Mouse (Mus musculus) layer of hippocampus, postnatal 10 days (tissue): ENCODE data around the gene Socs7. TPM values are rescaled to one million over a fixed set of nuclear protein-coding genes. Genes with fewer than 3 reads are reported as not detected.

Source experiments
- DNase-seq, 2 experiments: peaks; one replicate each; pipeline ENCODE4 v3.0.0; 2021; ENCODE audit warnings: low spot score in 2 of 2
- total RNA-seq, 2 experiments: library from RNA; stranded (reverse); gene quantifications; 2 replicates each; pipeline ENCODE4 v1.2.3; 2021

The Socs7 gene
- total RNA-seq, 2 experiments from 2014 or later, result 69.2 to 72.6 TPM

DNA sequence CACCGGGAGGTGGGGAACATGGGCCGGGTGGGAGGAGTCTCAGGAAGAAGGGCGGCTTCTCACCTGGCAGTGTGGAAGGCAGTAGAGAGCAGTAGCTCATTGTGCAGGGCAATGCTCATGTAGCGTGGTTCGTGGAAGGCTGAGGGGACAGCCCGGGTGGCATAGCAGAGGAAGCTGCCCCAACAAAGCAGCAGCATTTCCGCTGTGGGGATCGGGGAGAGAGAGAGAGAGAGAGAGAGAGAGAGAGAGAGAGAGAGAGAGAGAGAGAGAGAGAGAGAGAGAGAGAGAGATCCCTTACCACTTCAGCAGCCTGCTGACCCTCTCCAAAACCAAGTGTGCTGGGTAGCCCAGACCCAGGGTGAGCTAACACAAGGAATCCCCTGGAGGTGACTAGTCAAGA, 19.2 kb upstream of the Socs7 start:
- no peak for DNase-seq

DNA sequence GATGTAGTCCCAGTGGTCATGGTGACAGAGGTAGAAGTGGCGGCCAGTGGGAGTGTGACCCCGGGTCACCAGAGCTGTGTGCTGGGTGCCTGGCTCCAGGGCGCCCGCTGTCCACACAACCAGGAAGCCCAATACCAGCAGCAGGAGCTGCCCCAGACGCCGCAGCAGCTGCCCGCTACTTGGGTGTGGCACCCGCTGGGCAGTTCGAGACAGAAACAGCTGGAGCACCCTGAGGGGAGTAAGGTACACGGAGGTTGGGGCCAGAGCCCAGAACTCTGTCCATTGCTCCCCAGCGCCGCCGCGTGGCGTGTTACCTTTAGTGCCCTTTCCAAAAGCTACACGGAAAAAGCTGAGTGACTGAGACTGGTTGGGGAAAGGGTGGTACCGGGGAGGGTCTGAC, 18.7 kb upstream of the Socs7 start:
- no peak for DNase-seq

DNA sequence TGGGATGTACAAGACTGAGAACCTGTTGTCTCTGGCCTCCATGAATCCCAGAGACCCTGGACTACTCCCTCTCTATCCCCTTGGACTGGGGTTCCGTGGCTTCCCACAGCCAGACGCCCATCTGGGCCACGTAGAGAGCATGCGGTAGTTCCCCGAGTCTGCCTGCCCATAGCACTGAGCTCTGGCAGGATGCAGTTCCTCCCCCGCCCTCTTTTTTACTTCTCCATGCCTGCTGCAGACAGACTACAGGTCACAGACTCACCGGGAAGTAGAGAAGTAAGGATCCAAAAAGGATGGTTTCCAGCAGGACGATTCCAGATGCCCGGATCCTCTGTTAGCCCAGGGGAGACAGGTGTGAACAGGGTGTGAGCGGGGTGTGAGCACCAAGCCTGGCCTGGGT, 16.9 kb upstream of the Socs7 start:
- no peak for DNase-seq

DNA sequence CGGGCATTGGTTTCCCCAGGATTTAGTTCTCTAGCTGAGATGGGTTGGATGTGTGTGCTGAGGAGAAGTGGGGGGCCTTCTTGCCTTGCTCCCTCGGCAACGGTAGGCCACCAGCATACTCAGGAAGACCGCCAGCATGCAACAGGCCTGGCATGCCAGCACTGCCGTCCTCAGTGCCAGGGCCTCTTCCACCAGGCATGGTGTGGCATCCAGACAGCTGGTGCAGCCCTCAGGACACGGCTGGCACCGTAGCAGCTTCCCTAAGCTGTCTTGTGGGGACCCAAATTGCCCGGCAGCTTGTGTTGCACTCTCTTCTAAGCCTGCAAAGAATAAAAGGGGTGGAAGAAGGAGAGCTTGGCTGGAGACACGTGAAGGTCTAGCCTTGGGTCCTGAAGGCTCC, 16.0 kb upstream of the Socs7 start:
- DNase-seq, result peak; percentile 49 to 51

DNA sequence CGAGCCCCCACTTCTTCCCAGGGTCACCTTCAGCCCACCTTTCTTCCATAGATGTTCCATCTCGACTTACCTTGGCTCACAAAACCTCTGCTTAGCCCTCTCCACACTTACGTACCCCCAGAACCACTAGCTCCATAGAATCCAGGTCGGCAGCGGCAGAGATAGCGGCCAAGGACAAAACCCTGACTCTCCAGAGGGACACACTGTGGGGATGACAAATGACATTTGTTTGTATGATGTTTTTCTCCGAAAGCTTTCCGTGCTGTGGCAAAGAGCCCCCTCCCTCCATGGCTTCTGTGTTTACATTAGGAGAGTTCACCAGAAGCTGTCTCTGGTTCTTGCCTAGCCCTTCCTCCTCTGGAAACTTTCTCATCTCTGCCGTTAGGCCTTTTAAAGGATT, 15.1 kb upstream of the Socs7 start:
- no peak for DNase-seq

DNA sequence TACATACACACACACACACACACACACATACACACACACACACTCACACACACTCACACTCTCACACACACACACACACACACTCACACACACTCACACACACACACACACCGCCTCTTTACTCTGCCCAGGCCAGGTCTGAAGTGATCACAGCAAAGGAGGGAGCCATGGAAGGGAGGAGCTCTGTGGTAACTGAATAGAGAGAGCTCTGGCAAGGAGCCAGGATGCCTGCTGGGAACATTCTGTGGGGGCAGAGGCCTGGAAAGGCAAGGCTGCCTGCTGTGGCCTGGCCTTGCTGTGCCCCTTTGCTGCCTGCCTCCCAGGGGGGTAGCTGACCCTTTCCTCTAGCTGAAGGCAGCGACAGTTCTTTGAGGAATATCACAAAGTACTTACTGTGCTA, 12.3 kb upstream of the Socs7 start:
- peak; percentile 79 for DNase-seq

DNA sequence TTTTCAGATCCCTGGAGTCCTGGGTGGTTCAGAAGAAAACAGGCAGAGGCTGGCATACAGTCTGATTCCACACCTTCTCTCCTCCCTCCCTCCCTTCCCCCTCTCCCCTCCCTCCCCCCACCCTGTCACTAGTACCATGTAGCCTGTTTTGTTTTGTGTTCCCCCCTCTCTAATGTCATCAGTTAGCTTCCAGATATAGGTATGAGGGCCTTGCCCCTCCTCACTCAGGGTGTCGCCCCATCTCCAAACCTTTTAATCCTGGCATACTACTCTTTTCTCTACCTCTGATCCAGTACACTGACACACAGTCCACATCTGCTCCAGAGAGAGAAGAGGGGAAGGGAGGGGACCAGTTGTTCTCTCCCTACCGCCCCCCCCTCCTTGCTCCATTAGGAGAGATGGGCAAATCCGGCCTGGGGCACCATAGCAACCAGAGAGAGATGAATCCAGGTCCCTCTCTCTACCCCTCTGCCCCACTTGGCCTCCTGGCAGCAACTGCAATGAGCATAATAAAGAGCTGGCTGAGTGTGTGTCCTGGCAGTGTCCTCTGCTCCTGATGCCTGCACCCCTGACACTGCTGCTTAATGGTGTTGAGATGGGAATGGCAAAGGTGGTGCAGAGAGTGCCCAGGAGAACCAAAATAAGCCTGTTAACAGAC, 10.2 kb upstream of the Socs7 start, which contains the start of gene Gpr179:
Gpr179 (minus strand) TSS at position 51 of the 658 bp plus-strand sequence.
- no peak for DNase-seq

DNA sequence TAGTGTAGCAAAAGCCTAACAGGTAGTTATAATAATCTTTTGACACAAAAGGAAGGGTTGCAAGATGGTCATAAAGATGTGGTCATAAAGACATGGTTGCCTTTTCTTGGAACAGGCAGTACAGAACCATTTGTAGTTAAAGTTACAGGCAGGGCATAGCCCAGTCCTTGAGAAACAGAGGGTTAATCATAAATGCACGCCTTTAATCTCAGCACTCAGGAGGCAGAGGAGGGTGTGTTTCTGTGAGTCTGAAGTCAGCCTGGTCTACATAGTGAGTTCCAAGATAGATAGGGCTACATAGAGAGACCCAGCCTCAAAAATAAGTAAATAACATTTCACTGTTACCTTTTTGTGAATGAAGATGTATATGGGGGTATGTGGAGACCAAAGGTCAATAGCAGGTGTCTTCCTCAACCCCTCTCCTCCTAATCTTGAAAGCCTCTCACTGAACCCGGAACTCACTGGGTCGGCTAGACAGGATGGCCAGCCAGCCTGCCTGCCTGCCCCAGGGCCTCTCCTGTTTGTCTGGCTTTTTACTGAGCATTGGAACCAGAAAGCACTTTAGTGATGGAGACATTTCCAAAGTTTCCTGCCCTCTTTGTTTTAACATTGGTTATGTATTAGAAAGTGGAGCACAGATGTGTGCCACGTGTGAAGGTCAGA, 9.3 kb upstream of the Socs7 start:
- no peak for DNase-seq

DNA sequence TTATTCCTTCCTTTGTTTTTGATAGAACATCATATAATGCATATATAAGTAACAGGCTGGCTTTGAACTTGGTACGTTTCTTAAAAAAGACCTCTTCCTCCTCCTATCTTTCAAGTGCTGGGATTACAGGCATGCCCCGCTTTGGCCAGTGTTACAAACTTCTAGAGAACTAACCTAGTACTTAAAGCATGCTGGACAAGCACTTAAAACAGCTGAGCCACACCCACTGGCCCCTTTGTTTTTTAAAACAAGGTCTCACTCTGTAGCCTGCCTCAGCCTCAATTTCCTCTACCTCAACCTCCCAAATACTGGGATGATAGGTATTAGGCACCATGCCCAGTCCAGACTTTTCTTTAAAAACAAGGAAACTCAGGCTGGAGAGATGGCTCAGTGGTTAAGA, 7.7 kb upstream of the Socs7 start:
- DNase-seq, result no peak

DNA sequence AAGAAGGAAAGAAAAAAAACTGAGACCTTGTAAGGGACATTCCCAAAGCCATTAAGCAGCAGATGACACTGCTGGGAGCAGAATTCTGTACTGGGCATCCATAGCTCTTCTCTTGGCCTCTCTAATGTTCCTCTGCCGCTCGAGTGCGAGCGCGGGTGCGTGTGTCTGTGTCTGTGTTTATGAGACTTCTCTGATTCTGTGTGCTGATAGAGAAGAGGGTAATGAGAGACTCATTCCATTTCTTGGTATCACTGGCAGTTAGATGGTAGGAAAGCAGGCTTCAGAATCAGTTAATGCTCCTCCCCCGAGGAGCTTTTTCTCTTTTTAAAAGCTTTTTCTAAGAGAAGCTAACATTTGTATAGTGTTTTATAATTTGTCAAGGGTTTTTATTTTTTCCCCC, 7.1 kb upstream of the Socs7 start:
- no peak for DNase-seq

DNA sequence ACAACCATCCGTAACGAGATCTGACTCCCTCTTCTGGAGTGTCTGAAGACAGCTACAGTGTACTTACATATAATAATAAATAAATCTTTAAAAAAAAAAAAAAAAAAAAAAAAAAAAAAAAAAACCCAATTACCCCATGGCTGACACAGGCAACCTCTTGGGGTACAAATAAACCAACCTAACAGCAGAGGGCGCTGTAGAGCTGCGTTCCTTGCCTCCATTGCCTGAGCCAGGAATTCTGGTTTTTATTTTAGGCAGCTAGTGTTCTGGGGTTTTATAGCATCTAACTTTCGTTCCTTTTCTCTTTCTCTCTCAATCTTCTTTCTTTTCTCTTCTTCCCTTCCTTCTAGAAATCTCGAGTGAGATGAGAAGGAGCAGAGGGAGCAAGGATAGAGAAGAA, 4.7 kb upstream of the Socs7 start:
- DNase-seq, result peak; percentile 73 to 77

DNA sequence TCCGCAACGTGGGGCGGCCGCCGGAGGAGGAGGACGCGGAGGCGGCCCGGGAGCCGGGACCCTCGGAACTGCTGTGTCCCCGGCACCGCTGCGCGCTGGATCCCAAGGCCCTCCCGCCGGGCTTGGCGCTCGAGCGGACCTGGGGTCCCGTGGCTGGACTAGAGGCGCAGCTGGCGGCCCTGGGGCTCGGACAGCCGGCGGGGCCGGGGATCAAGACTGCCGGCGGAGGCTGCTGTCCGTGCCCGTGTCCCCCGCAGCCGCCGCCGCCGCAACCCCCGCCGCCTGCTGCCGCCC, 245 bp downstream of the Socs7 start:
- DNase-seq, result peak; percentile 40 to 61

DNA sequence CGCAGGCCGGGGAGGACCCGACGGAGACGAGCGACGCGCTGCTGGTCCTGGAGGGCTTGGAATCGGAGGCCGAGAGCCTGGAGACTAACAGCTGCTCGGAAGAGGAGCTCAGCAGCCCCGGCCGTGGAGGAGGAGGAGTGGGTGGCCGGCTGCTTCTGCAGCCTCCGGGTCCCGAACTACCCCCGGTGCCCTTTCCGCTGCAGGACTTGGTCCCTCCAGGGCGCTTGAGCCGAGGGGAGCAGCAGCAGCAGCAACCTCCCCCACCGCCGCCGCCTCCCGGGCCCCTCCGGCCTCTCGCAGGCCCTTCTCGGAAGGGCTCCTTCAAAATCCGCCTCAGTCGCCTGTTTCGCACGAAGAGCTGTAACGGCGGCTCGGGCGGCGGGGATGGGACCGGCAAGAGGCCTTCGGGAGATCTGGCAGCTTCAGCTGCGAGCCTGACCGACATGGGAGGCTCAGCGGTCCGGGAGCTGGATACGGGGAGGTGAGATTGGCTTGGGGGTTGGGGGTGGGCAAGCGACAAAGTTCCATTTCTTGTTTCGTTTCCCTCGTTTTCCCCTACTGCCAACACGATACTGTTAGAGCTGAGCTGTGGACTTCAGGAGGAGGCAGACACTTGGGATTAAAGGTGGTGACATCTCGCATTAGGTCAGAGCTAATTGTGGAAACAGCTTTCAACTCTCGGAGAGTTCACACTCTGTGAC, 742 bp downstream of the Socs7 start:
- DNase-seq, result peak; percentile 41 to 45

DNA sequence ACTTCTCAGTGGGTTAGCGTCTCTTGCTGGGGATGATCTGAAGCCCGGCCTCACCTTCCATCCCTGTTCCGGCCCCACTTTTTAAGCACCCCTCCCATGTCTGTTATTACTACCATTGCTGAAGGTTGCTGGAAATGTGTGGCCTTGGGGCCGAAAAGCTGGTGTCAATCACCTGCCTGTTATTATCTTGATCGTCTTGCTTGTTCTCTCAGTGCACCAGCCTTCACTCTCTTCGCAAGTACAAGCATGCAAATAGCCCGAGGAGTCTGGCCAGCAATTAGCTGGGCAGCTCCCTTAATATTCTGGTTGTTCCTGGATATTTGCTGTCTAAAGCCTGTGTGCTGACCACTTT, 1.3 kb downstream of the Socs7 start:
- no peak for DNase-seq

DNA sequence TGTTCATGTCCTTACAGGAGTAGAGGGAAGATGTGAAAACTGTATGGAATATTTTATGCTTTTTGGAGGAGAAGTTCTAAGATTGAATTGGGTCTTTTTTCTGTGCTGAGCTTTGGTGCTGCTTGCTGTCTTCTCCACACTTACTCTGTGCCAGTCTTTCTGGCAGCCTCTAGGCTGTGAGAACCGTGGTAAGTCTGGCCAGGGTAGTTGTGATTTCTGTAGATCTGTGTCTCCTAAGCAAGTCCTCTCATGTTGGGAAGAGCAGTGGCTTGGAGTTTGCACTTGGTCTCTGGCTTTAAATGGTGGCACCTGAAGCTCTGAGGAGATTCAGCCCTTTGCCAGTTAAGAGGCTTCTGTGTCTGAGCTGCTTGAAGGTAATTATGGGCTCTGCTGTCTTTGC, 3.2 kb downstream of the Socs7 start:
- DNase-seq, result no peak

DNA sequence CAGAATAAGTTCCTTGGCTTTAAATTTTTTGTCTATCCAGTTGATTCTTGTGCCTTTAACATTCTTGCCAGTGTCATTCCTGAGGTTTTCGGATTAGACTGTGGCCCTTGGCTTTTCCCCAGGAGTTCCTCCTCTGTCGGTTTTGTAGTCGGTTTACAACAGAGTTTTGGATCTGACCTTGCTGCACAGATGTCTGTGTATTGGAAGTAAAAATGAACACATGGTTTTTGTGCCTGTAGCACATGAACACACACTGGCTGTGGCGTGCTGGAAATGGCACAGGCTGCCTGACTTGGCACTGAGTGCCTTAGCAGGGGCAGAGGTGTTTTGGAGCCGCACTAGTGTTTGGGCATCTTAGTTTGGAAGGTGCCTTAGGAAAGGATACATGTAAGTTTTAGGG, 6.2 kb downstream of the Socs7 start:
- DNase-seq, result no peak

DNA sequence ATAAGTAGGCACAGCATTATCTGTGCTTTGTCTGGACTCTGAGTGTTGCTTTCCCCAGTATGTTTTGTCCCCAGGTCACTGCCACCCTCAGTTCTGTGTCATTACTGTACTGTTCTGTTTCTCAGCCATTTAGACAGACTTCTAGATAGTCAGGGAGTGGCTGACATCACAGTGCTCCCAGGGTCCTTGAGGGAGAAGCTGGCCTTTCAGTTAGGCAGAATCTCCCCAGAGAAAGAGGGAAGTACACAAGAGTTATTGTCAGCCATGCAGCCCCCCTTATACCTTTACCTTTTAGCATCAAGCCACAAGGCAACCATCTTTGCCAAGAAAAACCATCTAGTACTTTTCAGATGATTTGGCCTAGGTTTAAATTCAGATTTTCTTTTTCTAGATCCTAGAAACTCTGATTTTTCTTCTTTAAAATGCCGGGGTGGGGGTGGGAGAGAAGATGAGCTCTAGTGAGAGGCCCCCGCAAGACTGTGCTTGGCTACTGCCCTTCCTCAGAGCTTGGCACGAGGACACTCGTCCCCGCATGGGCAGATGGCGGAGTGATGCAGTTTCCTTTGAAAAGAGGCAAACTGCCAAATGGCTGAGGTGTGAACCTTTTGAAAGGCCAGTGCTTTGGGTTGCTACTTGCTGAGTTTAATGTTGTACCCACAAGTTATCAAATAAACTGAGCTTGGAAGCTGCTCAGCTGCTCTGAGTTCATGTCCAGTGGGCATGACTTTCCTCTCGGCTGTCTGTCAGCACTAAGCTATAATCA, 8.2 kb downstream of the Socs7 start:
- DNase-seq, result no peak

DNA sequence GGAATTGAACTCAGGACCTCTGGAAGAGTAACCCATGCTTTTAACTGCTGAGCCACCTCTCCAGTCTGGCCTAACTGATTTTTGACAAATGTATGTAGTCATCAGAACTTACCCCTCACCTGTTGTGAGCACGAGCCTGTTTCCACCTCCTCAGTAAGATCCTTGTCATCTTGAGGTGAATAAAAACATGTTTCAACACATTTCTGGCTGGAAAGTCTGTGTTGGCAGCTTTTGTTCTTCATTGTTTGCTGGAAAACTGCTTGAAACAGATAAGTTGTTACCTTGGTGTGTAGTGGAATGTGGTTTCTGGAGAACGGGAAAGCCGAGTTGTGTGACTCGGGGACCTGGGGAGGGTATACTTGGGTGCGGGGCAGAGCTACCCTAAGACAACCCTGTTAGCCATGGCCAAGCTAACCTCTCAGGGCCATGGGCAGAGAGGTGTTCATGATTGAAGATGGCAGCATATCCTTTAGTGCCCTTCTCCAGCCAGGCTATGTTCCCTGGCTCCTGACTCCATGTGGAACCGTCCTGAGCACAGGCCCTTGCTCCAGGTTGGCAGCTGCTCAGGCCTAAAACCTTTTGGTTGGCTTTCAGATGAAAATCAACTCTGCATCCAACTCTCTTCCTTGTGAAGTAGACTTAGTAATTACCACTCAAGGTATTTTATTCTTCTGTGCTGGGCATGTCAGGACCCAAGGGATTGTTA, 10.0 kb downstream of the Socs7 start:
- DNase-seq, result no peak

DNA sequence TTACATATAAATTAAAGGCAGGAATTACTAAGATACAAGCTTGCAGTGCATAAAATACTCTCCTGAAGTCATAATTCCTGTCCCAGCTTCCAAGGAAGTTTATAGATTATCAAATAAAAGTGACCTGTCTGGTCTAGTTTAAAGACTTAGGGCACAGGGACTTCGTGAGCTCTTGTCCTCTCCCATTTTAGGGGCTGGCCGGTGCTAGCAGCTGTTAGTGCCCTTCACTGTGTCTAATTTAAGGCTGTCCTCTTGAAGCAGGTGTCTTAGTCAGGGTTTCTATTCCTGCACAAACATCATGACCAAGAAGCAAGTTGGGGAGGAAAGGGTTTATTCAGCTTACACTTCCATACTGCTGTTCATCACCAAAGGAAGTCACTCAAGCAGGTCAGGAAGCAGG, 11.1 kb downstream of the Socs7 start:
- DNase-seq, result no peak

DNA sequence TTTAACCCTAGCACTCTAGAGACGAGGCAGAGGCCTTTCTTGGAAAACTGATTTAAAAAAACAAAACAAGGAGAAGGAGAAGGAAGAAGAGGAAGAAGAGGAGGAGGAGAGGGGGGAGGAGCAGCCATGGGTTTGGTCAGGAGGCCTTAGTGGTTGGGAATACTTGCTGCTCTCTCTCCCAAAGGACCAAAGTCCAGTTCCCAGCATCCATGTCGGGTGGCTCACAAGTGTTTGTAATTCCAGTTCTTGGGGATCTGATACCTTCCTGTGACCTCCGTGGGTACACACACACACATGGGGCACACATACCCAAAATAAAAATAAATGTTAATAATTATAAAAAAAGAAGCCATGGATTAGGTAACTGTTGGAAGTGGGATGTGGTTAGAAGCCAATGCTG, 17.7 kb downstream of the Socs7 start:
- DNase-seq, result no peak

DNA sequence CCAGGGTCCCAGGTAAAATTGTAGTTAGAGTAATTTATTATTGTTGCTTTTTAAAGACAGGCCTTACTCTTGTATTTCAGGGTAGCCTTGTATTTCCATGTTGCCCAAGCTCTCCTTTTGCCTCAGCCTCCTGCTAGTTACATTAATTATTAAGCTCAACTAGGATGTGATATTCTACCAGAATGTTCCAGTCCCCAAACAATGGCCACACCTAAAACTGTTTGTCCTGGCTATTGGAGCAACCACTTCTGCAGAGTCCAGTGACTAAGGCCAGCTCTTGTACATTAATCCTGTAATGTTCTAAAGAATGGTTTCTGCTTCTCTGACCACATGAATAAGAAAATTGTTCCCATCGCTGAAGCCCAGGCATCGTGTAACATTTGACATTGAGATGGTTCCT, 20.7 kb downstream of the Socs7 start:
- DNase-seq, result no peak

DNA sequence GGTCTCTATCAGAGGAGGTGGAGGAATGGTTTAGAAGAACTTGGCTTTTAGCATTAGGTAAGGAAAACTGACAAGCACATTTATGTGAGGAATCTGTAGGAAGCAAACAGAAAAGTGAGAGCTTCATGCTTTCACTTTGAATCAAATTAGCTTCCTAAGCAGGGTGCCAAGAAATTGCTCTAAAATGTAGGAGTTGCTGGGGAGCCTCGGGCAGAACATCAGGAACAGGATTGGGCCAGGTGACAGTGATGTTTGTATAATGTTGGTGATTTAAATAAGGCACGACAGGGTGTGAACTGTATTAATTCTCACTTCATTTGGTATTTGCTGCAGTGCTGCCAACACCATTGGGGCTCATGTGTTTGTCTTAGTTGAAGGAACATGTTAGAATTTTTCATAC, 21.4 kb downstream of the Socs7 start:
- no peak for DNase-seq
